Mouse (Mus musculus) limb, embryonic 10.5 days (tissue): ENCODE results near the gene Cacna1c. TPM values are rescaled to one million over a fixed set of nuclear protein-coding genes. Genes with fewer than 3 reads are reported as not detected.

Experiments
- DNase-seq: peaks from one replicate; pipeline ENCODE4 v3.0.0-alpha.2; 2017; ENCODE audit warnings: low spot score
- H3K27ac ChIP-seq: fragments of 300-500 bp; sonication (generic); 2 replicates; pipeline ENCODE4 v1.5.1; 2016; ENCODE audit warnings: mild to moderate bottlenecking
- H3K27me3 ChIP-seq: fragments of 300-500 bp; sonication (generic); 2 replicates; pipeline ENCODE4 v1.6.1; 2016; ENCODE audit warnings: low read depth, mild to moderate bottlenecking; ENCODE audit not compliant: poor library complexity, severe bottlenecking
- H3K36me3 ChIP-seq: fragments of 300-500 bp; sonication (generic); 2 replicates; pipeline ENCODE4 v1.6.1; 2016; ENCODE audit warnings: mild to moderate bottlenecking, moderate library complexity
- H3K4me1 ChIP-seq: fragments of 300-500 bp; sonication (generic); 2 replicates; pipeline ENCODE4 v1.6.1; 2016
- H3K4me3 ChIP-seq: fragments of 300-500 bp; sonication (generic); 2 replicates; pipeline ENCODE4 v1.5.1; 2016; ENCODE audit warnings: mild to moderate bottlenecking, moderate library complexity
- H3K9me3 ChIP-seq: fragments of 300-500 bp; sonication (generic); replicated peaks from 2 replicates; pipeline ENCODE4 v1.6.1; 2016; ENCODE audit warnings: mild to moderate bottlenecking
- WGBS: fragments of 180-500 bp; shearing (Covaris S2); methylation state at CpG from one replicate; pipeline ENCODE4 v1.1.7; 2016; 5-methylcytosine and 5-hydroxymethylcytosine counted together
- polyA plus RNA-seq: library from polyadenylated mRNA; unstranded; fragments of >200 nt; fragmentation: Nextera tagmentation; extraction: Ambion mirVana; gene quantifications from 2 replicates; pipeline ENCODE4 v1.2.1, GENCODE M21; 2016

Cacna1c gene
- polyA plus RNA-seq, 1 experiment from 2014 or later = 10.2 TPM

DNA sequence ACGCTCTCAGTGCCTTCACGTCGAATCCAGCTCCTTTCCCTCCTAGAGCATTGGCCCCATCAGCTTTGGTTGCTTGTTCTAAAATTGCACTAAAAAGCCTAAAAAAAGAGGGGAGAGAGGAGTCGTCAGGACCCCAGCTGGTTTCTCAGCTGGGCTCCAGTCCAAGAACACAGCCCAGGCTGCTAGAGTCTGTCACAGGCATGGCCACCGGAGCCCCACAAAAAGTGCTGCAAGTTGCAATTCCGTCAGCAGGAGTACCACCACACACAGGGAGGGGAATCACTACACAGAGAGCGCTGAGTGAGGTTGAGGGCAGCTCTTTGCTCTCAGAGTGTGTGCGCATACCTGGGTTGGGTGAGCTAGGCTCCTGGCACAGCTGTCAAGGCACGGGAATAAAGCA is 419.8 kb downstream of the Cacna1c start:
- Histone ChIP-seq H3K4me1 (peaks cover 19% of the 10 kb centered on the region), H3K36me3 (peaks cover 16% of the 10 kb centered on the region; the same call in 1 of the 2 replicates), H3K27ac (no peak overlapping the region), H3K9me3 (no peaks in the 10 kb centered on the region), H3K4me3 (no peak overlapping the region), H3K27me3 (no peaks in the 10 kb centered on the region)
- WGBS = 86% methylated on average over 9 of the region's 9 CpGs
- no peak for DNase-seq

DNA sequence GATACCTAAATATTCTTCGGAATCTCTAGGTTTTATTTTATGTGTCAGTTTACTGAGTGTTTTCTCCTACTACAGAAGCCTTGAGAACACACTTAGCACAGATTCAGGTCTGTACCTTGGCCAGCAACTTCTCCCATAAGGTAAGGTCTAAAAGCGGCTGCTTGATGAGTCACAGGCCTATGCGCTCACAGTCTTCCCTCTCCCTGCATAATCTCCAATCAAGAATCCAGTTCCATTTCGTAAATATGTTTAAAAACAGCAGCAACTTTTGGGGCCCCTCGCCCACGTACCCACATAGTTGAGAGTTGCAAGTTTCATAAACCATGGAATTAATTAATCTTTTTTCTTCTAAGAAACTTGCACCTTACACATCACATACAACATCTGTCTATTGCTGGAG is 423.6 kb downstream of the Cacna1c start:
- H3K27me3 ChIP-seq = no peaks in the 10 kb centered on the region
- H3K4me3 ChIP-seq = no peak overlapping the region
- H3K9me3 ChIP-seq = no peaks in the 10 kb centered on the region
- H3K27ac ChIP-seq = no peak overlapping the region
- H3K4me1 ChIP-seq = peaks cover 5% of the 10 kb centered on the region
- peaks cover 20% of the 10 kb centered on the region; the same call in 1 of the 2 replicates for H3K36me3 ChIP-seq
- DNase-seq = no peak
- WGBS = 95% methylated on average over 6 of the region's 6 CpGs

DNA sequence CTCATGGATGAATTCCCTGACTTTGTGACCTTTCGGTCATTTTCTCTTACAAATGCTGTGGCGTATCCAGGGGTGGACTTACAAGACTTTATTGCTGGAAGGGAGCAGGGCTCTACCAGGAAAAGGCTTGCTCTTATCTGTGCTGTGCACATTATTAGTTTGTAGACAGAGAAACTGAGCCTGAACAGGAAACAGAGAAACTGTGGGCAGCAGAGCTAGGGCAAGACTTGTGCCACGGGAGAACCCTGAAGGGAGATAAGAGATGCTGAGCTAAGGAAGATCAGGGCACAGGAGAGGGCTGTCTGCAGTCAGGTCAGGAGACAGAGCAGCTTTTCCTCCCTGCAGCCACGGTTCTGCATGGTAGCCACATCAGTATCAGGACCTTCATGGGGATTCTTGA is 425.1 kb downstream of the Cacna1c start:
- Histone ChIP-seq H3K27me3 (no peaks in the 10 kb centered on the region), H3K9me3 (no peaks in the 10 kb centered on the region), H3K4me1 (no peaks in the 10 kb centered on the region), H3K36me3 (peaks cover 20% of the 10 kb centered on the region; the same call in 1 of the 2 replicates), H3K27ac (no peak overlapping the region), H3K4me3 (no peak overlapping the region)
- WGBS = 91% methylated on average over 4 of the region's 4 CpGs
- DNase-seq = no peak

DNA sequence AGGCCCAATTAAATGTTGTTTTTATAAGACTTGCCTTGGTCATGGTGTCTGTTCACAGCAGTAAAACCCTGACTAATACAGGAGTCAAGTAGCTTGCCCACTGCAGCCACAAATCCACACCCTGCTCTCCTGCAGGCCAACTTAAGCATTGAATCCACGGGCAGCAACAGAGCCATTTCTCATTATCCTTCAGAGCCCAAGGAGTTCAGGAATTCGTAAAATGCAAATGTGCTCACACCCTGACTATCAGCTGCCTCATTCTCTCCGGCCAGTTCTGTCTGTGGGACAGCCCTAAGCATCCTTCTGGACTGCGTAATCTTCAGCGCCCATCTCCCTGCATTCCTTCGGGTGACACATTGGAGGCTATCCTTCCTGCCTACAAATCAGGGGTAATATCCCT is 425.8 kb downstream of the Cacna1c start:
- WGBS = 84% methylated on average over 6 of the region's 6 CpGs
- Histone ChIP-seq H3K4me3 (no peak overlapping the region), H3K27me3 (no peaks in the 10 kb centered on the region), H3K9me3 (no peaks in the 10 kb centered on the region), H3K4me1 (no peaks in the 10 kb centered on the region), H3K27ac (no peak overlapping the region), H3K36me3 (peaks cover 15% of the 10 kb centered on the region; the same call in 1 of the 2 replicates)
- no peak for DNase-seq

DNA sequence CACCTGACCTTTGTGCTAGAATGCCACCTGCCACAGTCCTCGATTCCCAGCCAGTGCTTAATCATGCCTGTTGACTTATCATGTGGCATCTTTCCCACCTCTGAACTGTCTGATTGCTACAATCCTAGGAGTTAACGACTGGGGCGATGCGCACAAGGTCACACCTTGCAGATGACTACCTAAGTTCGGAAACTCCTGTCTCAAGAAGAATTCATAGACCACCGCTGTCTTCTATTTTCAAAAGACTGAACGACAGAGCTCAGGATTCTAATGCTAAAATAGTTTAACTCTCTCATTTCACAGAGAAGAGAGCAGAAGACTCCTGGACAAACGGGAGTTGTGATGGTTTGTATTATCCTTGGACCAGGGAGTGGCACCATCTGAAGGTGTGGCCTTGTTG is 426.4 kb downstream of the Cacna1c start:
- no peaks in the 10 kb centered on the region for H3K9me3 ChIP-seq
- no peaks in the 10 kb centered on the region for H3K4me1 ChIP-seq
- no peaks in the 10 kb centered on the region for H3K27me3 ChIP-seq
- peaks cover 12% of the 10 kb centered on the region; the same call in 1 of the 2 replicates for H3K36me3 ChIP-seq
- 88% methylated on average over 8 of the region's 8 CpGs for WGBS
- H3K27ac ChIP-seq = no peak overlapping the region
- no peak for DNase-seq
- H3K4me3 ChIP-seq = no peak overlapping the region

DNA sequence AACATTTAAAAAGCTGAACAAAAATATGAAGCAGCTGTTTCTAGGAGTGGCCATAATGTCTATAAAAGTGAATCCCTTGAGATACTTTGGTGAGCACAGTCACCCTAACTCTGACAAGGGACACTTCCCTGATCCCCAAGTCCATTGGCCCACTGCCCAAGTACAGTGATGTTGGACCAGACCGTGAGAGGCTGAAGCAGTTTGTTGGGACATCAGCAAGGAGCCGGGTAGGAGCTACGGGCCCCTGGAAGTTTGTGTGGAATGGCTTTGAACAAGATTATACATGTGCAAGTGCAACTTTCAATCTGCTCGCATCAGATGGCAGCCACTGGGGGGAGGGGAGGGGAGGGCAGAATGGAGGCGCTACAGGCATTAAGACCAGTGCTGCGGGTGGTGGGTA is 428.5 kb downstream of the Cacna1c start:
- 70% methylated on average over 6 of the region's 6 CpGs for WGBS
- H3K4me3 ChIP-seq = no peak overlapping the region
- no peak overlapping the region for H3K27ac ChIP-seq
- no peaks in the 10 kb centered on the region for H3K9me3 ChIP-seq
- 0 out of 2 replicates have a peak, but pooled peaks cover 4% of the 10 kb centered on the region for H3K36me3 ChIP-seq
- H3K4me1 ChIP-seq = no peaks in the 10 kb centered on the region
- no peak for DNase-seq
- no peaks in the 10 kb centered on the region for H3K27me3 ChIP-seq

DNA sequence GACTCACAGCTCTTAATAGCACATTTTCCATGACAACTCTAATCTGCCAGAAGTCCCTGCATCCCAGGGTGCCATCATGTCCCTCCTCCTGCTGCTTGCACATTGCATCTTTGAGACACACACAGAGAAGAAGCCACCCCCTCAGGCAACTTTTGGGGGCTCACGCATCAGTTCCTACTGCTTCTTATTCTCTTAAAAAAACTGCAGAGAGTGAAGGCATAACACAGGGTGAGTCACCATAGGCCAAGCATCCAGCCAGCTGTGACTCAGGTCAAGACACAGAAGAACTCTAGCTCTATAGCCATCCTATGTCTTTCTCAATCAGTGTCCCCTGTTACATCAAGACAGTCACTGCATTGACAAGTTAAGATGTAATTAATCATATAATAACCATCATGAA is 431.0 kb downstream of the Cacna1c start:
- H3K9me3 ChIP-seq = no peaks in the 10 kb centered on the region
- H3K4me1 ChIP-seq = no peaks in the 10 kb centered on the region
- 92% methylated on average over 1 of the region's 1 CpGs for WGBS
- H3K27ac ChIP-seq = no peak overlapping the region
- no peak overlapping the region for H3K4me3 ChIP-seq
- DNase-seq = no peak
- H3K27me3 ChIP-seq = no peaks in the 10 kb centered on the region
- no peaks in the 10 kb centered on the region for H3K36me3 ChIP-seq

DNA sequence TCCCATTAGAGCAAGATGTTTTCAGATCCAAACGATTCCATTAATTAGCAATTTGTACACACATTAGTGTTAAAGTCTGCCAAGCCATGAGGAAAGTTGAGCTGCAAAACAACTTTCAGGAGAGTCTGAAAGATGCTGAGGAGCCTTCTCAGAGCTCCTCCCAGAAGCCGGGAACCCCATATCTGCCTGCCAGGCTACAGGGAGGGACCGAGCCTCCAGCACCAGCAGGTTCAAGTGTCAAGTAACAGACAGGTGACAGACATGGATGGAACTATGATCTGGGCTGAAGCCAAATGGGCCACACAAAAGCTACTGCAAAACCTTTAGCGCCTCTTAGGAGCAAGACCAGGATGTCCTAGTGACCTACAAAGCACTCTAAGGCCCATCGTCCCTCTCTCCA is 437.2 kb downstream of the Cacna1c start:
- H3K36me3 ChIP-seq = peaks cover 6% of the 10 kb centered on the region; the same call in 1 of the 2 replicates
- H3K9me3 ChIP-seq = no peaks in the 10 kb centered on the region
- peaks cover 25% of the 10 kb centered on the region for H3K4me1 ChIP-seq
- WGBS = 74% methylated on average over 5 of the region's 5 CpGs
- DNase-seq = no peak
- no peak overlapping the region for H3K27ac ChIP-seq
- H3K27me3 ChIP-seq = no peaks in the 10 kb centered on the region
- no peak overlapping the region for H3K4me3 ChIP-seq

DNA sequence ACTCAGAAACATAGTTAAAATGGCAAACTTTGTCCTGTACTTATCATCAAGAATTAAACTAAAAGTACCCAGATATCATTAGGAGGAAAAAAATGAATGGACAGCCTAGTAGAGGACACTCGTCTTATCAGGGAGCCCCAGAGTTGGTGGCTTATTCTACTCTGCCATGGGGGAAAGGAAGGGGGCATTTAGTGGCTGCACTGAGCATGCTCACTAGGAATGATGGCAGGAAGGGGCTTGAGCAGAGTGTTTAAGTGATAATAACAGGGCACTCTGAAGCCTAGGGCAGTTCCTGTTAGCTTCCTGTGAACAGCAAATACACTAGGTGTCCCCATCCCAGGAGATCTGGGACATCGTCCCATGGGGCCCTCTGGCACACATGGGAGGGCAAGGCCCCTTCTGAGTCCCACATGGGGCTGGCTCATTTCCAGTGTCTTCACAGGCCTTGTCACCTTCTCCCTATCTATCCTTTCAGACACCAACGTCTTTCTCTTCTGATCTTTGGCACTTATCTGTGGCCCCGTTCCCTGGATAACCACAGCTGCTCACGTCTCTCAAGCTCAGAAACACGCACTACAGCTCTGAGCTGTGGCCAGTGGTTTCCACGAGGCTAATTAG is 437.8 kb downstream of the Cacna1c start:
- 65% methylated on average over 7 of the region's 7 CpGs for WGBS
- peaks cover 6% of the 10 kb centered on the region; the same call in 1 of the 2 replicates for H3K36me3 ChIP-seq
- no peaks in the 10 kb centered on the region for H3K27me3 ChIP-seq
- H3K9me3 ChIP-seq = no peaks in the 10 kb centered on the region
- H3K4me3 ChIP-seq = no peak overlapping the region
- H3K4me1 ChIP-seq = peaks cover 25% of the 10 kb centered on the region
- H3K27ac ChIP-seq = no peak overlapping the region
- DNase-seq = no peak

DNA sequence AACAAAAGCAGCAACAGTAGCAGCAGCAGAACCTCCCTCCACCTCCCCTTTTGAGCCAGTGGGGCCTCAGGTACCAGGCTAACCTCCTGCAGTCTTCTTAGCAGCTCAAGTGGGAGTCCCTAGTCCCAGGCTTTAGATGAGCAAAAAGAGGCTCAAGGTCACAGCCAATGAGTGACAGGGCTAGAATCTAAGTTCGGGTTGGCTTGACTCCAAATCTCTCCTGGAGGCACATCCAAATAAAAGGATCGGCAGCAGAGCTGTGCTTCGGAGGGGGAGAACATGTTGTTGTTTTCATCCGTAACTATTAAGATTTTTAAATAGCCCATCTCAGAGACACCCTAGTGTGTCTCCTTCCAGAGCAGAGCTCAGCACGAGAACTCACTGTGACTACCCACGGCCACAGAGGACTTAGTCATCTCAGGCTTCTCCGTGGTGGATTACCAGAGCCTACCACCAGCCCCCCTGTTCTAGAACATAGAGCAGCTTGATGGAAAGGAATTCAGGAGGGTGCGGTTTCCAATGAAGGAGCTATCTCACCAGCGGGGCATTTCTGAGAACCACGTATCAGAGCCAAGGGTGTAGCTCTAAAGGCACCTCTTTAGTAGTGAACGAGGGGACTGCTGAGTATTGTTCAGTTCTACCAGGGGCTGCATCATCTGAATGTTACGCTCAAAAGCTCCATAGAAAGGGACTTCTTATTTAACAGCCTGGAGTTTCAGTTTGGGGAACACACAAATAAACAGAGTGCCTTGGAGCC is 438.5 kb downstream of the Cacna1c start:
- no peak for DNase-seq
- 88% methylated on average over 12 of the region's 12 CpGs for WGBS

DNA sequence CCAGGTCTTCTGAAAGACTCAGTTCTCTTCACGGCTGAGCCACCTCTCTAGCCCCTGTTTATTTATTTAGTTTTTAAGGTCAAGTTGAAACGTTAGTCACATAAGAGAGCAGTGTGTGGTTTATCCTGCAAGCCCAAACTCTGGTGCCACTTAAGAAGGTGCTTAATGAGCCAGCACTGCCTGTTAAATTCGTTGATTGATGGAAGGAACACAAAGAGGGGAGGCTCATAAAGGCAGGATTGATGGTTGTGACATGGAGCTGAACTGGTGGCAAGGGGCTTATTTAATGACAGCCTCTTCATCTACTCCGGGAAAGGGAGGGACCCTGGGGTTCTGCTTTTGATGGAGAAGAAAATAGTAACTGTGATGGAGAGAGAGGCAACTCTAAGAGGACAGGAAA is 439.7 kb downstream of the Cacna1c start:
- H3K4me1 ChIP-seq = peaks cover 25% of the 10 kb centered on the region
- no peaks in the 10 kb centered on the region for H3K9me3 ChIP-seq
- peak; percentile 38 for DNase-seq
- WGBS = 19% methylated on average over 4 of the region's 4 CpGs
- no peaks in the 10 kb centered on the region for H3K27me3 ChIP-seq
- H3K36me3 ChIP-seq = peaks cover 9% of the 10 kb centered on the region; the same call in 1 of the 2 replicates
- no peak overlapping the region for H3K27ac ChIP-seq
- no peak overlapping the region for H3K4me3 ChIP-seq

More for the DNA sequence above, 438.5 kb downstream of the Cacna1c start:
- Histone ChIP-seq H3K27me3 (no peaks in the 10 kb centered on the region), H3K27ac (no peak overlapping the region), H3K4me3 (no peak overlapping the region), H3K9me3 (no peaks in the 10 kb centered on the region), H3K36me3 (peaks cover 6% of the 10 kb centered on the region; the same call in 1 of the 2 replicates), H3K4me1 (peaks cover 25% of the 10 kb centered on the region)

DNA sequence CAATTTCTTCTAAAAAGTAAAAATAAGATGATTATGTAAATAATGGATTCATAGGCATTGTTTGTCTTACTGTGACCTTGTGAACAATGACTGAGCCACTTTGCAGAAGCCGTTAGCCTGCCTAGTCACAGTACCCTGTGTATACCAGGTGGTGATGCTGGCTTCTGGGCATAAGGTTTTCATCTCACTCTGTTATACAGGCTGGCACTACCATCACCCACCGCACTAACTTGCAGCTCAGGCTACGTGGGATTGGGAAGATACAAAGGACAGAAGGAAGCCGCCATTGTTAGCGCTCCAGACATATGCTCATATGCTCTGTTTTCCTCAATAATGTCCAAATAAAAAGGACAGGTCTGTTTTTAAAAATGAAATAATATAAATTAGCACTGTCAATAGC is 440.4 kb downstream of the Cacna1c start:
- WGBS = 96% methylated on average over 5 of the region's 5 CpGs
- peaks cover 25% of the 10 kb centered on the region for H3K4me1 ChIP-seq

DNA sequence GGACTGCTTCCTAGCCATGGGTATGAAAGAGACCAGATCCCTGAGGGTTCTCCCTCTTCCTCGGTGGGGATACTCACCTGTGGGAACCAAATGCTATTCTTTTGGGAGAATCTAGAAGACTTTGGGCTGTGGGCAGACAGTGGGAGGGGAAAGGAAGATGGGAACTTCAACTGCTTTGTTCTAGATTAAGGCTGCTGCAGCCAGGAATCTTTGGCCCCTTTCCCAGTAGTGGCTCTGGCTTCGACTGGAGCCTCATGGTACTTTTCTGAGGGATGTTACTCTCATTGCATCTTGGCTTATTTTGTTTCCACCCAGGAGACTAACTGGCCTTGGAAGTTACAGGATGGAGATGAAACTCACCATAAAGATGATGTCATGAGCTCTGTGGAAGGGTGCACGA is 441.8 kb downstream of the Cacna1c start:
- H3K9me3 ChIP-seq = no peaks in the 10 kb centered on the region
- peaks cover 25% of the 10 kb centered on the region for H3K4me1 ChIP-seq
- no peak overlapping the region for H3K4me3 ChIP-seq
- H3K36me3 ChIP-seq = peaks cover 15% of the 10 kb centered on the region; the same call in 1 of the 2 replicates
- WGBS = 89% methylated on average over 3 of the region's 3 CpGs
- DNase-seq = no peak
- H3K27me3 ChIP-seq = no peaks in the 10 kb centered on the region
- no peak overlapping the region for H3K27ac ChIP-seq

More for the DNA sequence above, 440.4 kb downstream of the Cacna1c start:
- Histone ChIP-seq H3K9me3 (no peaks in the 10 kb centered on the region), H3K36me3 (peaks cover 15% of the 10 kb centered on the region; the same call in 1 of the 2 replicates), H3K27ac (no peak overlapping the region), H3K4me3 (no peak overlapping the region), H3K27me3 (no peaks in the 10 kb centered on the region)
- no peak for DNase-seq
